Mouse (Mus musculus) ES-E14 (cell line): ENCODE data around the gene Socs2. TPM values are rescaled to one million over a fixed set of nuclear protein-coding genes. Genes with fewer than 3 reads are reported as not detected.

ENCODE experiments used
- DNase-seq: peaks from one replicate; pipeline ENCODE4 v3.0.0-alpha.2; 2013; ENCODE audit warnings: low read depth, low spot score
- H3K27ac ChIP-seq: 2 replicates; pipeline ENCODE4 v1.5.1; 2012; ENCODE audit warnings: low read depth, mild to moderate bottlenecking, low read length, moderate library complexity, mixed read lengths; ENCODE audit not compliant: poor library complexity, insufficient read depth, severe bottlenecking
- H3K36me3 ChIP-seq: 2 replicates; pipeline ENCODE4 v1.6.1; 2012; ENCODE audit warnings: mild to moderate bottlenecking, low read length, moderate library complexity, mixed read lengths; ENCODE audit not compliant: control insufficient read depth, poor library complexity, insufficient read depth, severe bottlenecking
- H3K4me1 ChIP-seq, 2 experiments: fragments of 150-350 bp in 1 of 2; sonication (generic) in 1 of 2; 2 replicates each; pipeline ENCODE4 v1.6.1; 2012; ENCODE audit warnings: low read length in 2 of 2, mild to moderate bottlenecking in 1 of 2, mixed read lengths in 1 of 2; ENCODE audit not compliant: control insufficient read depth in 2 of 2, insufficient read depth in 2 of 2, poor library complexity in 1 of 2
- H3K4me3 ChIP-seq, 2 experiments: fragments of 150-350 bp in 1 of 2; sonication (generic) in 1 of 2; 2 replicates each; pipeline ENCODE4 v1.5.1; 2012; ENCODE audit warnings: low read length in 2 of 2, low read depth in 1 of 2, mild to moderate bottlenecking in 1 of 2, mixed read lengths in 1 of 2; ENCODE audit not compliant: insufficient read depth in 1 of 2, poor library complexity in 1 of 2, severe bottlenecking in 1 of 2
- H3K9ac ChIP-seq: 2 replicates; pipeline ENCODE4 v1.6.1; 2012; ENCODE audit warnings: low read depth, mild to moderate bottlenecking, low read length, mixed read lengths; ENCODE audit not compliant: poor library complexity, insufficient read depth, severe bottlenecking
- H3K9me3 ChIP-seq: fragments of 150-350 bp; sonication (generic); 2 replicates; pipeline ENCODE4 v1.6.1; 2012; ENCODE audit warnings: low read depth, mild to moderate bottlenecking, low read length; ENCODE audit not compliant: control insufficient read depth, insufficient read depth
- CHD2 ChIP-seq: IDR thresholded peaks from 2 replicates; pipeline ENCODE4 v1.6.1; 2014; ENCODE audit warnings: mild to moderate bottlenecking, low read depth, low read length, inconsistent platforms
- HCFC1 ChIP-seq: IDR thresholded peaks from 2 replicates; pipeline ENCODE4 v1.6.1; 2012; ENCODE audit warnings: low read length, inconsistent platforms, borderline replicate concordance; ENCODE audit not compliant: insufficient read depth
- MAFK ChIP-seq: IDR thresholded peaks from 2 replicates; pipeline ENCODE4 v1.6.1; 2014; ENCODE audit warnings: mild to moderate bottlenecking, low read depth, low read length, inconsistent platforms; ENCODE audit not compliant: insufficient read depth
- ZC3H11A ChIP-seq: IDR thresholded peaks from 2 replicates; pipeline ENCODE4 v1.6.1; 2012; ENCODE audit warnings: low read depth, mild to moderate bottlenecking, inconsistent platforms, low read length, borderline replicate concordance
- ZNF384 ChIP-seq: IDR thresholded peaks from 2 replicates; pipeline ENCODE4 v1.6.1; 2012; ENCODE audit warnings: low read depth, low read length, inconsistent platforms
- in situ Hi-C, 2 experiments: fragments of 600-800 bp; cut with MboI; formaldehyde crosslinking; loops; one replicate each; pipeline ENCODE4 v1.15.1; 2025; ENCODE audit warnings: low sequenced_read_pairs in 2 of 2, inconsistent platforms in 1 of 2; ENCODE audit not compliant: unreplicated experiment in 2 of 2
- total RNA-seq: library from RNA; depleted of rRNA; stranded (reverse); fragments of 300-350 nt; gene quantifications from 2 replicates; pipeline ENCODE4 v1.2.3, GENCODE M21; 2012

Gene Socs2
- total RNA-seq, 1 experiment: 46.3 TPM

- Histone ChIP-seq H3K4me1 (no peaks in the 10 kb centered on the region; a peak in 1 of 4 replicates), H3K27ac (no peak overlapping the region), H3K9me3 (no peaks in the 10 kb centered on the region), H3K4me3 (no peak overlapping the region), H3K9ac (no peak overlapping the region), H3K36me3 (no peaks in the 10 kb centered on the region)
- TF ChIP-seq ZNF384 (no peak), MAFK (no peak), ZC3H11A (no peak), CHD2 (no peak), HCFC1 (no peak)
- DNase-seq: no peak
- in situ Hi-C loops: no loop called here
Observed at GRCm38 (mm10) chr10:95367241-95367640, 49.7 kb downstream of the Socs2 start.

GRCm38 (mm10) chr10:95362326-95362725 is 54.7 kb downstream of the Socs2 start:
- no peak overlapping the region for H3K9ac ChIP-seq
- no peaks in the 10 kb centered on the region for H3K36me3 ChIP-seq
- H3K9me3 ChIP-seq: no peaks in the 10 kb centered on the region
- no peak overlapping the region for H3K4me3 ChIP-seq
- no peak for DNase-seq
- no peak overlapping the region for H3K27ac ChIP-seq
- H3K4me1 ChIP-seq: peaks cover 0 to 5% of the 10 kb centered on the region in 2 experiments; a peak in 2 of 4 replicates
- in situ Hi-C loops: no loop called here
- no peak for TF ChIP-seq MAFK
- no peak for TF ChIP-seq ZC3H11A
- TF ChIP-seq ZNF384: peak; percentile 57

GRCm38 (mm10) chr10:95361260-95361841 is 55.6 kb downstream of the Socs2 start:
- in situ Hi-C loops: no loop called here
- DNase-seq: no peak

GRCm38 (mm10) chr10:95360048-95360447 is 56.9 kb downstream of the Socs2 start:
- DNase-seq: no peak
- no peak for TF ChIP-seq ZNF384
- no peak for TF ChIP-seq HCFC1
- TF ChIP-seq MAFK: no peak
- TF ChIP-seq ZC3H11A: no peak
- TF ChIP-seq CHD2: no peak
- H3K36me3 ChIP-seq: no peaks in the 10 kb centered on the region
- H3K9me3 ChIP-seq: no peaks in the 10 kb centered on the region
- in situ Hi-C loops: no loop called here
- no peak overlapping the region for H3K4me3 ChIP-seq
- no peak overlapping the region for H3K27ac ChIP-seq
- peaks cover 9 to 14% of the 10 kb centered on the region in 2 experiments; a peak in 3 of 4 replicates for H3K4me1 ChIP-seq
- no peak overlapping the region for H3K9ac ChIP-seq

More at GRCm38 (mm10) chr10:95361260-95361841, 55.6 kb downstream of the Socs2 start:
- Histone ChIP-seq H3K9me3 (no peaks in the 10 kb centered on the region), H3K4me3 (no peak overlapping the region), H3K36me3 (no peaks in the 10 kb centered on the region), H3K27ac (no peak overlapping the region), H3K4me1 (peaks cover 0 to 10% of the 10 kb centered on the region in 2 experiments; a peak in 2 of 4 replicates), H3K9ac (no peak overlapping the region)
- TF ChIP-seq ZC3H11A: no peak
- TF ChIP-seq HCFC1: no peak

- no peak overlapping the region for H3K27ac ChIP-seq
- H3K4me3 ChIP-seq: peak overlapping the region; percentile 10 to 74; a peak in 3 of 4 replicates
- in situ Hi-C loops: no loop called here
- no peaks in the 10 kb centered on the region for H3K36me3 ChIP-seq
- H3K4me1 ChIP-seq: peaks cover 11 to 14% of the 10 kb centered on the region in 2 experiments; a peak in 3 of 4 replicates
- H3K9ac ChIP-seq: no peak overlapping the region; the same call in 1 of the 2 replicates
- H3K9me3 ChIP-seq: no peaks in the 10 kb centered on the region
- TF ChIP-seq HCFC1 (no peak), ZC3H11A (no peak), CHD2 (no peak), ZNF384 (no peak), MAFK (no peak)
- no peak for DNase-seq
Observed at GRCm38 (mm10) chr10:95357721-95358120, 59.3 kb downstream of the Socs2 start.
